Mouse (Mus musculus) induced T-regulatory cell, adult 2 months (primary cell): ENCODE results near the gene Rbm47.
A peak's percentile ranks its signal among the peaks of the same experiment; 100 is the strongest.

Experiments
- DNase-seq: peaks from one replicate; pipeline ENCODE4 v3.0.0-alpha.2; 2012; ENCODE audit warnings: low read depth

Rbm47 gene

DNA sequence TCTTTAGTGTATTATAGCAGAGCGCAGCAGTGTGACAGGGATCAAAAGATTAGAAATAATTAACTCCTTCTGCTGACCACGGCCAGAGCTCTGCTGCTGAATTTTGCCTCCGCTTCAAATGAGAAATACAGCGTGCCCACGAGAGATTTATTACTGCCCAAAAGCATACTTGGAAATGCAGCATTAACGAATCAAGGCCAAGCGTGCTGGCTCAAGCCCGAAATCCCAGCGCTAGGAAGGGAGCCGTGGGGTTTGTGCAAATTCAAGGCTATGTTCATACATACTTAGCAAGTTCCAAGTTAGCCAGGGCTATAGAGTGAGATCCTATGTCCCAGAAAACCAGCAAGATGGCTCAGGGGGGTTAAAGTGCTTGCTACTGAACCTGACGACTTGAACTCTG is 47.5 kb downstream of the Rbm47 start:
- no peak for DNase-seq

DNA sequence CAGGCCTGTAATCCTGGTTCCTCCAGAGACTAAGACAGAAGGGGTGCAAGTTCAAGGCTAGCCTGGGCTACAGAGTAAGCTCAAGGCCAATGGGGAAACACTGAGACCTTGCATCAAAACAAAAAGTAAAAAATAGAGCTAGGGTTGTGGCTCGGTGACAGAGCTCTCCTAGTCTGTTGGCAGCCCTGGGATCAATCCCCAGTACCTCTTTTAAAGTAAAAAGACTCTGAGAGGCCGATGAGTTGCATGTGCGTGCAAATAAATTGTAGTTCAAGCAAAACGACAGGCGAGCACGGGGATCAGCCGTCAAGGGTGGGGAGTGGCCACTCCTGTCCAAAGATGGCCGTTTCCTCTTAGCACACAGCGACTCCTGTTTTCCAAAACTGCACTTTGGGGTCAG is 48.0 kb downstream of the Rbm47 start:
- no peak for DNase-seq

- no peak for DNase-seq
Measured at GRCm38 (mm10) chr5:66124089-66124400, 48.9 kb downstream of the Rbm47 start.

- DNase-seq: no peak
Measured at GRCm38 (mm10) chr5:66123295-66124088, 49.4 kb downstream of the Rbm47 start.

DNA sequence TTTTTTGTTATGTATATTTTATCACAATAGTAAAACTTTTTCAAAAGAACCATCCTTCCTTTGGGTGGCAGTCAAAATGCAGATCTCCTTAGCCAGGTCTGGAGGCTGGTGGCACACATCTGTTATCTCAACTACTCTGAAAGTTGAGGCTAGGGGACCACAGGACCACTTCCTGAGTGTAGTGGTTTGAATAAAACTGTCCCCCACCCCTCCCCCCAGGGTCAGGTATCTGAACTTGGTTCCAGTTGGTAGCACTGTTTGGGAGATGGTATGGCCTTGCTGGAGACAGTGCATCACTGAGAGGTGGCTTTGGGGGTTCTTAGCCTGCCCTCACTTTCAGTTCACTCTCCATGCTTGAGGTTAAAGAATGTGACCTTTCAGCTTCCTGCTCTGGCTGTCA is 51.7 kb downstream of the Rbm47 start:
- DNase-seq: peak; percentile 59

GRCm38 (mm10) chr5:66114751-66115150 is 58.2 kb downstream of the Rbm47 start:
- no peak for DNase-seq

- DNase-seq: no peak
Measured at GRCm38 (mm10) chr5:66114208-66114607, 58.7 kb downstream of the Rbm47 start.

GRCm38 (mm10) chr5:66112059-66112458 is 60.9 kb downstream of the Rbm47 start:
- no peak for DNase-seq

GRCm38 (mm10) chr5:66106372-66106771 is 66.5 kb downstream of the Rbm47 start:
- DNase-seq: no peak

DNA sequence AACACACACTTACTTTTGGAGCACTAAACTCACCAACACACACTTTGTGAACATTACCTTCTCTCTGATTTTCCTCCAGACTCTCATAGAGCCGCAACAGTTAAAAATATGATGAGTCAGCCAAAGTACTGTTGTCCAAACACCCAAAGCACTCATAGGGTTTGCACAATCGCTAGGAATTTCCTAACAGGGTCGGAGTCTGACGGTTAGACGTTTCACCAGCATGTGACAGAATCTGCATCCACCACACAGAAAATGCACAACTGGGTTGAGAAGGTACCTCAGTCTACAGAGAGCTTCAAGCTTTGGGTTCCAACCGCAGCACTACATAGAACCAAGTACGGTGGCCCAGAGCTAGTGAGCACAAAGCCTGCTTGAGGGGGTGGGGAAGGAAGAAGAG is 67.0 kb downstream of the Rbm47 start:
- peak; percentile 28 for DNase-seq

DNA sequence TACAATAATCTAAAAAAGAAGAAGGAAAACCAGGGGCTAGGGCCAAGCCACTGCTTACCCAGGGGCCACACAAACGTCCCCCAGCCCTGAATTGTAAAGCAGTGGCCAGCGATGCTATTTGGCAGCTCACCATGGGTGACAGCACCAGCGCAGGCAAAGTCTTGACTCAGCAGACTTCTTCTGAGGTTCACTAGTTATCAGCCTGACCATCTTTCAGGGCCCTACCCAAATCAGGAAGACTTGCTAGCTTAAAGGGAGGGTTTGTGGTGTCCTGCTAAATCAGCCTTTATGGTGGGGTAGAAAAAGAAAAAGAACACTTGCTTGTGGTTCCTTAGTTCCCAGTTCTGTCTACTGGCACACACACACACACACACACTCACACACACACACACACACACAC is 67.6 kb downstream of the Rbm47 start:
- peak; percentile 69 for DNase-seq

- no peak for DNase-seq
Measured at GRCm38 (mm10) chr5:66103386-66103785, 69.5 kb downstream of the Rbm47 start.

- no peak for DNase-seq
Measured at GRCm38 (mm10) chr5:66102821-66103220, 70.1 kb downstream of the Rbm47 start.

- no peak for DNase-seq
Measured at GRCm38 (mm10) chr5:66101577-66101976, 71.3 kb downstream of the Rbm47 start.

DNA sequence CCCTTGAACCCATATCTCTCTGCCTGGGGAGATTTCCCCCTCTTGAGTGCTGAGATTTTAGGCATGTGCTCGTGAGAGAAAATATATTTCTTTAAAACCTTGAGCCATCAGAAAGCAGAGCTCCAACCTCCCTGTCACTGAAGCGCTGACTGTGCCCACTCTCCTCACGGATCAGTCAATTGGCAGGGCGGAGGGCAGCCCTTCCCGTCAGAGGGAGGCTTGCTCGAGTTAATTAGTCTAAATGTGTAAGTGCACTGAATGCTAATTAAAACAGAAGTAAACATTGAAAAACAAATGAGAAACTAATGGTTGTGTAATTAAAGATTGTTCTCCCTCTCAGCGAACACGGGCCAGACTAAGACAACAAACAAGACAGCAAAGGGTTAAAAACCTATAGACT is 72.6 kb downstream of the Rbm47 start:
- DNase-seq: no peak

DNA sequence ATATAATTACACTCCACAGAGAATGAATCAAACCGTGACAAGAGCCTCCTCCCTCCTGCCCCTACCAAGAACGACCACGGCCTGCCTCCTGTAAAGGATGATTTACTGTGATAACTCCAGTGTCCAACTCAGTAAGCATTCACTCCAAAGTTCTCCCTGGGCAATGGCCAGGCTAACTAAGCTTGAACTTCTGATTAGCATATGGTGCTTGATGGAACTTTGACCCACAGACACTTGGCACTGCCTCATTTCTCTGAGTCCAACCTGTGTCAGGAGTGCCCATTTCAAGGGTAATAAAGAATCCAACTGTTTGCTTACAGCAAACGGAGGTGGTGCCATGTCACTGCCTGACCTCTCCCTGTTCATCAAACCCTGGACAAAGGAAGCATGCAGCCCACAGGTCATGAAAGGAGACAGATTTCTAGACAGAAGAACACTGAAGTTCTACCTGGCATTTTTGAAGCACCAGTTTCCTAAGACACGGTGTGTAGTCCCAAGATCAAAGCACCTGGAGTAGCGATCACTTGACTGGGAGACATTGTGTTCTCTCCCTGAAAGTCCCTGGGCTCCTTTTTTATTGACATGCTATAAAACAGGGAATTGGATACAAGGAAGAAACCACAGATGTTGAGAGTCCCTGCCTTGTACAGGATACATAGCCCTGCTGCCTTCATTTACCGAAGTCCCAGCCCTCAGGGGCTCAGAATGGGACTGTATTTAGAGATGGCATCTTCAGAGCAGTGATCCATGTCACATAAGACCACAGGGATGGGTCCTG is 74.6 kb downstream of the Rbm47 start:
- no peak for DNase-seq

DNA sequence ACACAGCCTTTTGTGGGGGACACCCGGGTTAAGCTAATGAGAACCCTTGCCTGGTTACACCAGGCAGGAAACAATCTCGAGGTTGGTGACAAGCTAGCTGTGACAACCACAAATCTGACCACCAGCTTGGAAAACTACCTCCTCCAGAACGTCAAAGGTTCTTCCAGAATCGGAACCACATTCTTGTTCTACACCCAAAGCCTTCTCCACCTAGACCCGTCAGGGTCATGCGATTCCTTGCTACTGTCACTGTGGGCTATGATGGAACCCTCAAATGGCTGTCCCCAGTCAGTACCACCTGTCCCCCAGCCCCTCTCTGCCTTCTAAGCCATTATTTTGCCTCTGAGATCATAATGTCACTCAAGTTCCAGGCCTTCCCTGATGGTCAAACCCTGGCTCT is 76.8 kb downstream of the Rbm47 start:
- no peak for DNase-seq

DNA sequence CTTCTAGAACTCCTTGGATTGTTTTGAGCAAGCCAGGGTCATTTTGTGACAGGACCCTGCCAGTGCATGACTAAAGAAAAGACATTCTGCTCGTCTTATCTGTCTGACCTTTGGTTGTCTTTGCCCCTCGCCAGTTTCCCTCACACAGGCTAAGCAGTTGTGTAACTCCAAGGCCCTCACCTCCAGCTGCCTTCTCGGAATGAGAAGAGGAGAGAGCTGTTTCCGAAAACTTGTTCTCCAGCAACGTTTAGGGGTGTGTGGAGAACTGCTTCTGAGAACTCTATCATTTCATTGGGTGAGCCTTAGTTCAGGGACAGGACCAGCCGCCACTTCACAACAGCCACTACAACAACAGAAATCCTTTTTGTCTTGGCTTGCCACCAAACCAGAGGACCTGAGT is 77.8 kb downstream of the Rbm47 start:
- no peak for DNase-seq

DNA sequence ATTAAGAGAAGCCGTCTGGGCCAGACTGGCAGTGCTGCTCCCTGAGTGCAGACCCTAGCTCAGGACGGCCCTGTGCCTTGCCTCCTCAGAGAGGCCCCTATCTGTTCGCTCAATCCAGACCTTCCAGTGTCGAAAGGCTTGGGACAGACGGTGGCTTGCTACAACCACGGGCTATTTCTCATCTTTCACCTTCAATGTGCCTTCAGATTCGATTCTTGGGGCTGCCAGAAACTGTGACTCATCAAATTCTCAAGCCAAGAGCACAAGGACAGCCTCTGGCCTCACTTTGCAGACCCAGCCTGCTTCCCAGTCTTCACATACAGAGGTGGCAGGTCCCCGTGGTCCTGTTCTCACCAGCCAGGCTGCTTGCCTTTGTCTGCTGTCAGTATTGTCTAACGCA is 82.9 kb downstream of the Rbm47 start:
- no peak for DNase-seq

- no peak for DNase-seq
Measured at GRCm38 (mm10) chr5:66089600-66089999, 83.3 kb downstream of the Rbm47 start.

DNA sequence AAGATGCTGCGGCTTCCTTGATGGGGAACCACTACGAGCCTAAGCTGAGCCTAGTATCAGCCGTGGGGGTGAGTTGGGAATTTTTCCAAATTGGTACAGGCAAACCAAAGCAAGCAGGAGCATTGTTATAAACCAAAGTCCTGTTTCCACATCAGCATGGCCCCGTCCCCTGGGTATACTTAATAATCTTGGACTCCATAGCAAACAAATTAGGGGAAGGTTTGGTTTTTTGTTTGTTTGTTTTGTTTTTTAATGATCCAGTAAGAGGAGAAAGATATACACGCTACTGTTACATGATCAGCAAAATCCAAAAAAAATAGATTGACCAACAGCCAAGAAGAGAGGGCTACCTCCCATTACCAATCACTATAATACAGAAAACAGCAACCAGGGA is 84.0 kb downstream of the Rbm47 start:
- DNase-seq: no peak

DNA sequence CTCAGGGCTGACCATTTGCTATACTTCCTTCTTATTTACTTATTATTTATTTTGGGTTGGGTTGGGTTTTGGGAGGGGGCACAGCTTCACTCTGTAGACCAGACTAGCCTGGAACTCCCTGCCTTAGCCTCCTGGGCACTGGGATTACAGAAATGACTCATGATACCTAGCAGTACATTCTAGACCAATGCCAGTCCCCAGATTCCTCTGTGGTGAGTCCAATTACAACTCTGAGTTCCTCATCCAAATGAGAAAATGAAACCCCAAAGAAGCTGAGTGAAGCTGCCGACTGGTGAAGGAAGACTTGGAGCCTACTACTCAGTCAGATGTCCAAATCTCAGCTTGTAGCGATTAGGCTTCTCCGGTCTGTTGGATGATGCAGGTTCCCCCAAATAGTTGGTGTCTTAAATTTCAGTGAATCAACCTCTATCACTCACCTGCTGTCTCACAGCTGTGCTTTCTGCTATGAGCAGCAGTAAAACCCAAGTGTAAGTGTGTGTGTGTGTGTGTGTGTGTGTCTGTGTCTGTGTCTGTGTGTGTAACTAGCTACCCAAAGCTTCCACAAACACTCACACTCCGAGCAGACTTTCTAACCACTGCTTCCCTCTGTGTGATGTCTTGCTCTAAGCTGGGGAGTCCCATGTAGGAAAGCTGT is 84.5 kb downstream of the Rbm47 start:
- DNase-seq: no peak

GRCm38 (mm10) chr5:66086952-66087351 is 86.0 kb downstream of the Rbm47 start:
- DNase-seq: peak; percentile 72
